Mouse (Mus musculus) limb, embryonic 15.5 days (tissue): ENCODE measurements around the gene Uncx. TPM values are rescaled to one million over a fixed set of nuclear protein-coding genes. Genes with fewer than 3 reads are reported as not detected.

Experiments
- ATAC-seq: fragments of 200-750 bp; cut with Nextera tagmentation; 2 replicates; pipeline ENCODE4 v1.8.0; 2017; ENCODE audit warnings: low read depth, moderate TSS enrichment; ENCODE audit not compliant: insufficient number of reproducible peaks, low FRiP score, low TSS enrichment
- H3K27ac ChIP-seq: fragments of 300-500 bp; sonication (generic); 2 replicates; pipeline ENCODE4 v1.5.1; 2015; ENCODE audit warnings: moderate library complexity, mild to moderate bottlenecking, inconsistent platforms
- H3K27me3 ChIP-seq: fragments of 300-500 bp; sonication (generic); 2 replicates; pipeline ENCODE4 v1.6.1; 2015; ENCODE audit warnings: inconsistent platforms
- H3K36me3 ChIP-seq: fragments of 300-500 bp; sonication (generic); 2 replicates; pipeline ENCODE4 v1.6.1; 2015; ENCODE audit warnings: inconsistent platforms
- H3K4me1 ChIP-seq: fragments of 300-500 bp; sonication (generic); 2 replicates; pipeline ENCODE4 v1.6.1; 2015; ENCODE audit warnings: inconsistent platforms
- H3K4me2 ChIP-seq: fragments of 300-500 bp; sonication (generic); 2 replicates; pipeline ENCODE4 v1.6.1; 2015; ENCODE audit warnings: mild to moderate bottlenecking, inconsistent platforms
- H3K4me3 ChIP-seq: fragments of 300-500 bp; sonication (generic); 2 replicates; pipeline ENCODE4 v1.5.1; 2015; ENCODE audit warnings: mild to moderate bottlenecking, inconsistent platforms
- H3K9ac ChIP-seq: fragments of 300-500 bp; sonication (generic); 2 replicates; pipeline ENCODE4 v1.6.1; 2015; ENCODE audit warnings: inconsistent platforms
- H3K9me3 ChIP-seq: fragments of 300-500 bp; sonication (generic); 2 replicates; pipeline ENCODE4 v1.6.1; 2016; ENCODE audit warnings: inconsistent platforms
- WGBS: fragments of 180-500 bp; shearing (Covaris S2); methylation state at CpG from one replicate; pipeline ENCODE4 v1.1.7; 2015; 5-methylcytosine and 5-hydroxymethylcytosine counted together
- polyA plus RNA-seq: library from polyadenylated mRNA; unstranded; fragments of >200 nt; fragmentation: Nextera tagmentation; extraction: Ambion mirVana; gene quantifications from 2 replicates; pipeline ENCODE4 v1.2.1, GENCODE M21; 2015

Uncx gene
- polyA plus RNA-seq, 1 experiment from 2014 or later: 0.20 TPM

DNA sequence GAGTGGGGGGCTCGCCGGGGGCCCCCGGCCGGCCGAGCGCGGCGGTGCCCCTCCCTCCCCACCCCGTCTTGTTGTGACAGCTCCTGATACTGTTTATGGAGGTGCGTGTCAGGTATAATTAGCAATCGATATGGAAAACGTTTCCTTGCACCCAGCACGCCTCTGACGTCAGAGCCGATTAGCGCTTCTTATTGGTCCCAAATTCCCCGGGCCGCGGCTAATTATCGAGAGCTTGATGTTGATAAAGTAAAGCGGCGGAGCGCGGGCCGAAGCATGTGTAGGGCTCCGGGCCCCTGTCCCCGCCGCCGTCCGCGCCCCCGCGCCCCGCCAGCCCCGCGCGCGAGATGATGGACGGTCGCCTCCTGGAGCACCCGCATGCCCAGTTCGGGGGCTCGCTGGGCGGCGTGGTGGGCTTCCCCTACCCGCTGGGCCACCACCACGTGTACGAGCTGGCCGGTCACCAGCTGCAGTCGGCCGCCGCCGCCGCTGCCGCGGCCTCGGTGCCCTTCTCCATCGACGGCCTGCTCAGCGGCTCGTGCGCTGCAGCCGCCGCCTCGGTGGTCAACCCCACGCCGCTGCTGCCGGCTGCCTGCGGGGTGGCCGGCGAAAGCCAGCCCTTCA lies 466 bp downstream of the Uncx start:
- peaks cover 40% of the 10 kb centered on the region for H3K4me1 ChIP-seq
- H3K9ac ChIP-seq: no peak overlapping the region
- peaks cover 93% of the 10 kb centered on the region for H3K27me3 ChIP-seq
- no peak for ATAC-seq
- peak overlapping the region; percentile 19 for H3K4me3 ChIP-seq
- WGBS: 1% methylated on average over 71 of the region's 71 CpGs
- no peaks in the 10 kb centered on the region for H3K36me3 ChIP-seq
- H3K27ac ChIP-seq: no peak overlapping the region
- H3K9me3 ChIP-seq: no peaks in the 10 kb centered on the region
- H3K4me2 ChIP-seq: peak overlapping the region; percentile 25; the same call in 1 of the 2 replicates

DNA sequence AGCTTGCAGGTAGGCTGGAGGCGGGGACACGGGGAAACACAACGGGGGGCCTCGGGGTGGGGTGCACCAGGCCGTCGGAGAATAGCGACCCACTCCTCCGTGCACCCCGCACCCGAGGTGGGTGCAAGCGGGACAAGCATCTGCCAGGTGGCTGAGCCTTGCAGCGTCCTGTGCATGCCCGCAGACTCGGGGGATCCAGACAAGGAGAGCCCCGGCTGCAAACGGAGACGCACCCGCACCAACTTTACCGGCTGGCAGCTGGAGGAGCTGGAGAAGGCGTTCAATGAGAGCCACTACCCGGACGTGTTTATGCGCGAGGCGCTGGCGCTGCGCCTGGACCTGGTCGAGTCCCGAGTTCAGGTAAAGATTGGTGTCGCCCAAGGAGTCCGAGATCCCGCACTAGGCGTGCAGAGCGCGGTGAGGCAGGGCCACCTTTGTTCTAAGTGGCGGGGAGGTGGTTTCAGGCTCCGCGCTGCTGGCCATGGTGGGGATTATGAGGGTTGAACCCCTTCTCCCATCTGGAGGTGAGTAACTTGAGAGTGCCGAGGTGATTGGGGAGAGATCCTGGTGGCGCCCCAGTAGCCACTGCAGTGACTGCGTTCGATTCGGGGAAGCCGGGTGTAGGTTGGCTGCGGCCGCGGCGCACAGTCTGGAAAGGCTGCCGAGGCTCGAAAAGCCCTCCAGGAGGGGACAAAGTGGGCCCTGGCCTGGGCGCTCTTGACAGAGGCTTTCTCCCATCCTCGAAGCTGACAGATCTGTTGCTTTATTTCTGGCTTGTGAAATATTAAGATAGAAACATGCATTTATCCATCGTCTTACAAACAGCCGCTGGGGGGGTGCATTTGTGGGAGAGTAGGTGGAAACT lies 1.2 kb downstream of the Uncx start:
- H3K4me1 ChIP-seq: peaks cover 40% of the 10 kb centered on the region
- H3K27me3 ChIP-seq: peaks cover 94% of the 10 kb centered on the region
- H3K9me3 ChIP-seq: no peaks in the 10 kb centered on the region
- H3K9ac ChIP-seq: no peak overlapping the region
- no peak overlapping the region for H3K4me2 ChIP-seq
- ATAC-seq: no peak
- H3K36me3 ChIP-seq: no peaks in the 10 kb centered on the region
- peak overlapping the region; percentile 19; the same call in 1 of the 2 replicates for H3K4me3 ChIP-seq
- no peak overlapping the region for H3K27ac ChIP-seq
- whole genome bisulfite sequencing: under 1% methylated on average over 54 of the region's 54 CpGs

DNA sequence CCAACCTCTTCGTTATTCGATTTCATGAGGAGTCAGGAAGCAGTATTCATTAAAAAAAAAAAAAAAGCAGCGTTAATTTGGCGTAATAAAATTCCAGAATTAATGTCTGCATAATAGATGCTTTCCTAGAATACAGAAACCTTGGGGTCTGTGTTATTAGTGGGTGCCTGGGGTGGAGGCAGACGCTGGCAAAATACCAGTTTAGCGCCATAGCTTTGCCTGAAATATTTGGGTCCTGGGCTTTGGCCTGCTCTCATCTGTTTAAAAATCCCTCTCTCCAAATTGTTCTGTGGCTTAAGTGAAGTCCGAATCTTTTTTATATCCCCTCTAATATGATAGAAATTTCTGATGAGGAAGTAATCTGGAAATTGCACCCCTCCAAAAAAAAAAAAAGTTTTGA lies 1.9 kb downstream of the Uncx start:
- no peak for ATAC-seq
- Histone ChIP-seq H3K4me3 (no peak overlapping the region), H3K9me3 (no peaks in the 10 kb centered on the region), H3K9ac (no peak overlapping the region), H3K27ac (no peak overlapping the region), H3K4me2 (no peak overlapping the region), H3K4me1 (peaks cover 38% of the 10 kb centered on the region), H3K27me3 (peaks cover 95% of the 10 kb centered on the region), H3K36me3 (no peaks in the 10 kb centered on the region)
- 4% methylated on average over 7 of the region's 7 CpGs for WGBS

DNA sequence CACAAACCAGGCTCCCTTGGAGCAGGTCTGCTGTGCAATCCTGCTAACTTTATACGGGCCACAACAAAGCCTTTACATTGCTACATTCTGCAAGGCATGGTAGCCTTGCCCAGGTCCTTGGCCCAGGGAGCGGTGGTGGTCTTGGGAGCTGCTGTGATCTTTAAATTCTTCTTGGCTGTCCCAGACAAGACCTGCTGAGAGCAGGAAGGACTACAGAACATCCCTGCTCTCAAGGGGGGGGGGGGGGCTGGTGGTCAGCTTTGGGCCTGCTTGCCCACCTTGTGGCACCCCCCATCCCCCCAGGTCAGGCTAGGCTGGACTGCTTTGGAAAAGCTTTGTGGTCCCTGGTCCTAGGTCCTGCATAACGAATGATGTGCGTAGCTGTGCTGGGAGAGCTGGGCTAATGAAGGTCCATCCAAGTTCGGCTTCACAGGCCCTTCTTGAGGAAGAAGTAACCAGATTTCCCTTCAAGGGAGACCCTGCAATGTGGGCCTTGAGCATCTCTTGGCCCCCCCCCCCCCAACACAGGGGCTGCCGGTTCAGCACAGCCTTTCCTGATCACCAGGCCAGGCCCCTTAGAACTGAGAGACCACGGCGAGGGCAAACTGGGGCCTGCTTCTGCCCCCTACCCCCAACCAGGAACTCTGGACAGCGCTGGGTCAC lies 2.5 kb downstream of the Uncx start:
- Histone ChIP-seq H3K27ac (no peak overlapping the region), H3K9ac (no peak overlapping the region), H3K27me3 (peaks cover 95% of the 10 kb centered on the region), H3K4me1 (peaks cover 32% of the 10 kb centered on the region), H3K9me3 (no peaks in the 10 kb centered on the region), H3K4me3 (no peak overlapping the region), H3K4me2 (no peak overlapping the region), H3K36me3 (no peaks in the 10 kb centered on the region)
- 15% methylated on average over 9 of the region's 9 CpGs for WGBS
- ATAC-seq: no peak

DNA sequence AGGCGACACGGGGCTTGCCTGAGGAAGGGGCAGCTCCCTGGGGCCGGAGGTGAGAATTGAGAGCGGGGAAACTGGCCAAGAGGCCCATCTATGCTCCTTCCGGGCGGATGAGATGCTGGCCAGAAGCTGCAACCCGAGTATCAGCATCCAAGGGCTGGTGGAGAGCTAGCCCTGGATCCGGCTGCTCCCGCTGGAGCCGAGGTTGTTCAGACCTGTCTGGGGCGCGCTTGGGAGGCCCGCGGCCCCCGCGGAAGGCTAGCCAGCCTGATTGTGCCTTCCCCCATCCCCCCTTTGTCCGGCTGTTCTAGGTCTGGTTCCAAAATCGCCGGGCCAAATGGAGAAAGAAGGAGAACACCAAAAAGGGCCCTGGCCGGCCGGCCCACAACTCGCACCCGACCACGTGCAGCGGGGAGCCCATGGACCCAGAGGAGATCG lies 3.1 kb downstream of the Uncx start:
- Histone ChIP-seq H3K9ac (no peak overlapping the region), H3K36me3 (no peaks in the 10 kb centered on the region), H3K4me2 (0 out of 2 replicates have a peak overlapping the region, but pooled peaks have one; percentile 5), H3K4me3 (no peak overlapping the region), H3K27ac (no peak overlapping the region), H3K4me1 (peaks cover 29% of the 10 kb centered on the region), H3K9me3 (no peaks in the 10 kb centered on the region), H3K27me3 (peaks cover 95% of the 10 kb centered on the region)
- WGBS: 2% methylated on average over 26 of the region's 26 CpGs
- ATAC-seq: no peak

DNA sequence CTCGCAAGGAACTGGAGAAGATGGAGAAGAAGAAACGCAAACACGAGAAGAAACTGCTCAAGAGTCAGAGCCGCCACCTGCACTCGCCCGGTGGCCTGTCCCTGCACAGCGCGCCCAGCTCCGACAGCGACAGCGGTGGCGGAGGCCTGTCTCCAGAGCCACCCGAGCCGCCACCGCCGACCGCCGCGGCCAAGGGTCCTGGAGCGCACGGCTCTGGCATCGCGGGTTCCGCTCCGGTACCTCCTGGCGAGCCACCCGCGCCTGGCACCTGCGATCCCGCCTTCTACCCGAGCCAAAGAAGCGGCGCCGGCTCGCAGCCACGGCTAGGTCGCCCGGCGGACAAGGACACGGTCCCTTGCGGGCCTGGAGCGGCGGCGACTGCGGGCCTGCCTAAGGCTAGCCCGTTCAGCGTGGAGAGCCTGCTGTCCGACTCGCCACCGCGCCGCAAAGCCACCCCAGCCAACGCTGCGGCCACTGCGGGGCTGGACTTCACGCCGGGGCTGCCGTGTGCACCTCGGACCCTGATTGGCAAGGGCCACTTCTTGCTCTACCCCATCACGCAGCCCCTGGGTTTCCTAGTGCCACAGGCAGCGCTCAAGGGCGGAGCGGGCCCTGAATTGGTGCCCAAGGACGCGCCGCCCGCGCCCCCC lies 3.6 kb downstream of the Uncx start:
- no peak overlapping the region; the same call in 1 of the 2 replicates for H3K4me3 ChIP-seq
- under 1% methylated on average over 62 of the region's 68 CpGs for WGBS
- H3K27ac ChIP-seq: no peak overlapping the region
- no peaks in the 10 kb centered on the region for H3K9me3 ChIP-seq
- H3K36me3 ChIP-seq: no peaks in the 10 kb centered on the region
- peaks cover 29% of the 10 kb centered on the region for H3K4me1 ChIP-seq
- ATAC-seq: no peak
- peaks cover 95% of the 10 kb centered on the region for H3K27me3 ChIP-seq
- H3K9ac ChIP-seq: no peak overlapping the region
- 0 out of 2 replicates have a peak overlapping the region, but pooled peaks have one; percentile 5 for H3K4me2 ChIP-seq

DNA sequence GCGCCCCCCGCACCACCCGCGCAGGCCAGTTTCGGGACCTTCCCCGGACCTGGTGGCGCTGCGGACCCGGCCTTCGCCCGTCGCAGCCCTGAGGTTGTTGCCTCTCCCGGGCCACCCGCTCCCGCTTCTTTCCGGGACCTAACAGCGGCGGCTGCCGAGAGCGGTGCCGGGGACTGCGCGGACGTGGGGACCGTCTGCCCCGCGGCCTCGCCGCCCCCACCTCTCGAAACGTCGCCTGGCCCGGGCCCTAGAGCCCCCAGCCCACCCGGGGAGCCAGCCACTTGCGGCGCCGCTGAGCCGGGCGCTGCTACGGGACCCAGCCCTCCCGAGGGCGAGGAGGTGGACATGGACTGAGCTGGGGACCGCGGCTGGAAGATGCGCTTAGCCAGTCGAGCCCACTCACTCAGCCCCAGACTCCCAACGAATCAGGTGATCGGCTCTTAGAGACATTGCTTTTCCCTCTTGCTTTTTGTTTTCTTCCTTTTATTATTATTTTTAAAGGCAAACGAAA lies 4.2 kb downstream of the Uncx start:
- Histone ChIP-seq H3K9ac (no peak overlapping the region), H3K4me3 (no peak overlapping the region; the same call in 1 of the 2 replicates), H3K27me3 (peaks cover 95% of the 10 kb centered on the region), H3K9me3 (no peaks in the 10 kb centered on the region), H3K4me1 (peaks cover 29% of the 10 kb centered on the region), H3K36me3 (no peaks in the 10 kb centered on the region), H3K4me2 (no peak overlapping the region), H3K27ac (no peak overlapping the region)
- no peak for ATAC-seq
- under 1% methylated on average over 41 of the region's 49 CpGs for WGBS

DNA sequence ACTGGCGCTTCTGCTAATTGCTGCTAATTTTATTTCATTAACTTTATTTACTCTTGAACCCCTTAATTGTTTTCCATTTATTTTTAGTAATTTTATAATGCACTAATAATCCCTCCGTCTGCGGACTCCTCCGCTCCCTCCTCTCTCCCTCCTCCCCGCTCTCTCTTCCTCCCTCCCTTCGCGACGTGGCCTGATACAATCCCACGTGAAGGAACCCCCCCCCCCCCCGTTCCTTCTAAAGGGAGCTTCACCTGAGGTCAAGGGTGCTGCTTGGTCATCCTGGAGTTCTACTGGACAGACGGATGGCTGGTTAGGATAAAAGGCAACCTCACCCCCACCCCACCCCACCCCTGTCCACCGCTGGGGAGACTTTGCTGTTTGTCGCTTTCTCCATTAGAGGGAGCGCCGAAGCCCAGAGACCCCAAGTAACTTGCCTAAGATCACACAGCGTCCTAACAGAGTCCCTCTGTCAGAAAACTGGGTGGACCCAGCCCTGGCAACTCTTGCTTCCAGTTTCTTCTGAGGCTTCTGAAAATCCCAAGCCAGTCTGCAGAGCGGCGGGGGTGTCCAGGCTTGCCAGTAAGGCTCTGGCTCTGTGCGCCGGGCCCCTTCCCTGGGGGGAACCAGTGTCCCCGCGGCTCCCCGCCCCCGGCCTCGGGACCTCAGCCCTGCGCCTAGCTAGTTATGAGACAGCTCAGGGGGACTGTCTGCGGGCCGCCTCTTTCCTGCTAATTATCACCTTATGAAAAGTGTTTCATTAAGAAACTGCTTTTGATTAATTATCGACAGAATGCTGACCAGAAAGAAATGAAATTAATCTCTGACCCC lies 10.4 kb downstream of the Uncx start:
- no peak overlapping the region for H3K4me3 ChIP-seq
- 2% methylated on average over 26 of the region's 29 CpGs for WGBS
- H3K4me1 ChIP-seq: peaks cover 21% of the 10 kb centered on the region

DNA sequence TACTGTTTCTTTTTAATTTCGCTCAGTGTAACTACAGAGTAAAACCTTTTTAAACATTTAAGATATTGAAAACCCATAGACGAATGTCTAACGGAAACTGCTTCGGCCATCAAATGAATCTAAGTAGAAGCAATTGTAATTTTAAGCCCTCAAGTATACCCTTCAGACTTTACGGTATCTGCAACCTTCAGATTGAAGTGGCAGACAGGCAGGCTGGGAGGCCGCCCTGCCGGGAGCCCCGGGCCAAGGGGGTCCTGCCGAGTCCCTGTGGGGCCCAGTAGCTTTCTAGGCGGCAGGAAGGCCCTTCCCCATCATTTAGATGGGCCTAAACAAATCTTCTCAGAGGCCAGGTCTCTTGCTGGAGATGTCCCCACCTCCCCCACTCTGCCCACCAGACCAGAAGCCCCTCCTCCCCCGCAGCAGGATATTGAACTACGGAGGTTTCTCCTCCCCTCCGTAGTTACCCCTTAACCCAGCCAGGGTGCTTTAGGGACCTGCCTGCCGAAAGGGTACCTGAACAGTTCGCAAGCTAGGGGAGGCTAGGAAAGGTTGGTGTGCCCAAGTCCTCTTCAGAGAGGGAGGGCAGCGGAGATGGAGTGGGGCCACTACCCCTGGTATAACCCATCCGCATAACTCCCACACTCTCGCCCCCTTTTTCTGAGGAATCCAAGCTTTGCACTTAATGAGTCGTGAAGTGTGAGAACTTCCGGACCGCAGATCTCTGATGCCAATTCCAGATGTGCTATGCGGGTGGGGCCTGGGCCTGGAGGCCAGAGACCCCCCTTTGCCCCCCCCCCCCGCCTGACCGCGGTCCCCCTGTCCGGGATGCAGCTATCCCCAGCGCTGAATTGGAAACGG lies 11.4 kb downstream of the Uncx start:
- H3K9me3 ChIP-seq: no peaks in the 10 kb centered on the region
- no peak overlapping the region for H3K9ac ChIP-seq
- H3K27ac ChIP-seq: no peak overlapping the region
- no peak for ATAC-seq
- peaks cover 21% of the 10 kb centered on the region for H3K4me1 ChIP-seq
- WGBS: 4% methylated on average over 28 of the region's 28 CpGs
- H3K4me2 ChIP-seq: no peak overlapping the region
- H3K4me3 ChIP-seq: no peak overlapping the region
- H3K36me3 ChIP-seq: no peaks in the 10 kb centered on the region
- peaks cover 98% of the 10 kb centered on the region for H3K27me3 ChIP-seq

More for the DNA sequence above, 10.4 kb downstream of the Uncx start:
- ATAC-seq: no peak
- H3K27me3 ChIP-seq: peaks cover 99% of the 10 kb centered on the region
- H3K36me3 ChIP-seq: no peaks in the 10 kb centered on the region
- H3K27ac ChIP-seq: no peak overlapping the region
- H3K4me2 ChIP-seq: no peak overlapping the region
- H3K9me3 ChIP-seq: no peaks in the 10 kb centered on the region
- no peak overlapping the region for H3K9ac ChIP-seq

DNA sequence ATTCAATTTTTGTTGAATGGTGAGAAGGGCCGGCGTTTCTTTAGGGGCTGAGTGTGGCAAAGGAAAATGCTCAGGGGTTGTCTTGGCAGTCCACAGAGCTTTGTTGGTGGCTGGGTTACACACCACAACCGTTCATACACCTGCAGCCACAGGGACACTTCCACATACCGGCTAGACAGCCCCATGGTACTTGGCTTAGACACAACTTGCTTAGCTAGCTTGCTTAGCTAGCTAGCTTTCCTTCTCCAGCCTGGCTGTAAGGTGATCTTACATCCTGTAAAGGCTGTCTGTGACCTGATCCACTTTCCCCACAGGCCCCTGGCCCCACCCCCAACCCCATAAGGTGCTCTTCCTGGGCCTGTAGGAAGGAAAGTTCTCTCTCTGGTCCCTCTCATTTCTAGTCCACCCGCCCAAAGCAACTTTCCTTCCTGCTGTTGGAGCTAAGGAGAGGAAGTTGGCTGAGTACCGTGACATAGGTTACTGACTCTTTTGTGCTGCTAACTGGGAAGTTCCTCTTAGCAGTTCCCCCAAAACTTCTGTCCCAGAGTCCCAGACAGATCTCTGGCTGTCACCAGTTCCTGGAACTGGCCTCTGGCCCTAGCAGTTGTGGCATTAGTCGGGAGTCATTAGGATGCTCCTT lies 12.3 kb downstream of the Uncx start:
- Histone ChIP-seq H3K9me3 (no peaks in the 10 kb centered on the region), H3K27ac (no peak overlapping the region), H3K27me3 (peaks cover 98% of the 10 kb centered on the region), H3K9ac (no peak overlapping the region), H3K36me3 (no peaks in the 10 kb centered on the region), H3K4me1 (peaks cover 21% of the 10 kb centered on the region), H3K4me2 (no peak overlapping the region), H3K4me3 (no peak overlapping the region)
- ATAC-seq: no peak
- WGBS: 5% methylated on average over 7 of the region's 7 CpGs
